24 mouse cellular contexts compared by ENCODE assay signal in the genomic region with DNA sequence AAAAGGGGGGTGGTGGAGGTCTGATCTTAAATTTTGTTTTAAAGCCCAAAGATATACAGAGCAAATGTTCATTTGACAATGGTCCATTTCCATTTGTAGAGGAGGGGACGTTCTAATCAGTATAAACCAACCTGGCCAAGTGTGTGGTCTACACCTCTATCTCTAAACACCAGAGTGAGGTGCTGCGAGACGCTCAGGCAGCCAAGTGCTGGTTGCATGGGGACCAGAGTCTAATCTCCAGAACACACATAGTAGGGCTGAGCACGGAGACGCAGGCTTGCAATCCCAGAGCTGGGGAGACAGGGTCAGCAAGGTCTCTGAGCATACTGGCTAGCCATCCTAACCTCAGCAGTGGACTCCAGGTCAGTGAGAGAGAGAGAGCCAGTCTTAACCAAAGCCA. TPM values are rescaled to one million over a fixed set of nuclear protein-coding genes. Genes with fewer than 3 reads are reported as not detected.
"Had no signal": no experiment of that assay in that cellular context is flagged by ENCODE, and none has a peak within 500 bp of the region (broad histone marks: within the 10 kb centered on the region; RNA-seq: fewer than 3 reads in every experiment).

No protein-coding gene starts in this region.

- H3K9ac ChIP-seq: limb, embryonic 12.5 days; limb, embryonic 15.5 days; liver, embryonic 14.5 days; liver, postnatal 0 days; lung, embryonic 14.5 days; stomach, embryonic 15.5 days had no signal

- H3K4me3 ChIP-seq: layer of hippocampus, adult 2 months; limb, embryonic 12.5 days; limb, embryonic 15.5 days; megakaryocyte, embryonic 14.5 days; stomach, embryonic 15.5 days had no signal

- H3K9me3 ChIP-seq: limb, embryonic 12.5 days; limb, embryonic 15.5 days; megakaryocyte, embryonic 14.5 days; stomach, embryonic 15.5 days had no signal

- ATAC-seq: liver, postnatal 0 days; lung, postnatal 0 days had no signal

- DNase-seq: kidney, adult 9 months; kidney, postnatal 25 days; layer of hippocampus, postnatal 36 days; left cerebral cortex, postnatal 4 days; liver, postnatal 0 days; lung, embryonic 14.5 days; midbrain, embryonic 14.5 days; thymus, postnatal 25 days had no signal

- H3K4me2 ChIP-seq: limb, embryonic 12.5 days; limb, embryonic 15.5 days; liver, embryonic 11.5 days; lung, embryonic 14.5 days; midbrain, embryonic 11.5 days; stomach, embryonic 15.5 days had no signal

- H3K36me3 ChIP-seq: limb, embryonic 12.5 days; stomach, embryonic 15.5 days had no signal

- H3K27ac ChIP-seq: kidney, postnatal 0 days; layer of hippocampus, adult 2 months; limb, embryonic 12.5 days; limb, embryonic 15.5 days; liver, embryonic 14.5 days; macrophage; stomach, embryonic 15.5 days had no signal

- H3K27me3 ChIP-seq: limb, embryonic 15.5 days; stomach, embryonic 15.5 days had no signal

- H3K4me1 ChIP-seq: limb, embryonic 15.5 days; megakaryocyte, embryonic 14.5 days; stomach, embryonic 15.5 days had no signal

RNA-seq across cellular contexts. Expression of a gene that starts 47.5 kb away (rescaled TPM):
- total RNA-seq: layer of hippocampus, adult 2 months; layer of hippocampus, postnatal 10 days; layer of hippocampus, postnatal 36 days; left cerebral cortex, adult 8-10 months; left cerebral cortex, postnatal 14 days; left cerebral cortex, postnatal 4 days; midbrain, postnatal 0 days had no signal
- polyA plus RNA-seq: kidney, postnatal 0 days; large intestine, adult 2 months; limb, embryonic 12.5 days; limb, embryonic 15.5 days; liver, embryonic 11.5 days; liver, embryonic 14.5 days; liver, postnatal 0 days; lung, embryonic 14.5 days; lung, postnatal 0 days; macrophage; midbrain, embryonic 14.5 days; stomach, embryonic 15.5 days had no signal

RNA-seq across cellular contexts. Expression of a gene that starts 54.9 kb away (rescaled TPM):
- polyA plus RNA-seq: macrophage had no signal
